Mouse (Mus musculus) small intestine, adult 10 weeks (tissue): ENCODE data around the gene Hopx. TPM values are rescaled to one million over a fixed set of nuclear protein-coding genes. Genes with fewer than 3 reads are reported as not detected.

ENCODE experiments used
- polyA plus RNA-seq: library from polyadenylated mRNA; stranded (reverse); fragments of 350-450 nt; fragmentation: Illumina TruSeq; extraction: RNeasy Lipid Tissue Mini Kit (QIAGEN cat#74804); gene quantifications from one replicate; pipeline ENCODE4 v1.2.3, GENCODE M21; 2014; ENCODE audit warnings: low replicate concordance

Hopx gene
- 31.8 TPM for polyA plus RNA-seq

DNA sequence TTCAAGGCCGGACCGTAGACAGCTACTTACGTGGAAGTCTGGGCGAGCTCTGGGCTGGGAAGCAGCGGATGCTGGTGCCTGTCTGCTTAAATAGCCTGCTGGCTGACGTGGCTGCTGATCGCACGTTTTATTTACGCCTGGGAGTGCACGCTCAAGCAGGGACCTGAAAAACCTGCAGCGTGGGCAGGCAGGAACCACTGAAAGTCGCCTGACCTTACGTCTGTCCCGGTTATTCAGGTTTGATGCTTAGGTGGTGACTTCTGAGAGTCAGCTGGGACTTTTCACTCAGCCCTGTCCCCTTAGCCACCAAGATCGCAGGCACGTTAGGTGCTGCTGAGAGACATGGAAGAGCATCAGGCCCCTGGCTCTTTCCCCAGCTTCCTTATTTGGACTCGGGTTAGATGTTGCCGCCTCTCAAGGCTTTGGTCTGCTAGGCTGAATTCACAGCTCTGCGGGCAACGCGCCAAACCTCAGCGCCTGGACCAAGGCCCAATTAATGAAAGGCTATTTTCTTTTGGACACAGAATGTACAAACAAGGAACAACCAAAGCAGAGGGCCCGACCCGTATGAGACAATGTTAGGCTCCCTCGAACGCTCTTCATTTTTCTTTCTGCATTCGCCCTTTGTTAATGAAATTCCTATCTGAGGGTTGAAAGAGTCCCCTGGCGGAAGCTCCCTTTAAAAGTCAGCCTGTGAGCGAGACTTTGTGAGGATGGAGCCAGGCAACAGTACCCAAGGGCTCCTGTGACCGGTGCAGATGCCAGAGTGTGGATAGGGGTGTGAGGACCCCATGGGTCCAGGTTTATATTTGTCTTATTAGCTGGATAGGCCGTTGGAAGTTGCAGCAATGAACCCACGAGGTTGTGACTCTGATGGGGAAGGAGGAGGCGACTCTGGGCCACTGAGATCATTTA lies at the start of gene Hopx:
Gene Hopx, minus strand, starts transcription at position 305 of the 915 bp plus-strand sequence.

Other genes starting within 250 kb of the Hopx start
- 15.3 TPM for gene Aasdh, start 209.6 kb downstream of the Hopx start, polyA plus RNA-seq
- gene Paics, start 163.8 kb downstream of the Hopx start, polyA plus RNA-seq, result 48.6 TPM
- 14.3 TPM for gene Ppat, start 163.5 kb downstream of the Hopx start, polyA plus RNA-seq
- gene Srp72, start 140.4 kb downstream of the Hopx start, polyA plus RNA-seq, result 149 TPM
- not detected for gene Arl9, start 111.1 kb downstream of the Hopx start, polyA plus RNA-seq
- gene Thegl, start 99.1 kb downstream of the Hopx start, polyA plus RNA-seq, result not detected
- not detected for gene Spink2, start 96.3 kb upstream of the Hopx start, polyA plus RNA-seq
- gene Rest, start 150.4 kb upstream of the Hopx start, polyA plus RNA-seq, result 11.0 TPM
- 9.1 TPM for gene Noa1, start 195.0 kb upstream of the Hopx start, polyA plus RNA-seq
- 37.2 TPM for gene Polr2b, start 195.0 kb upstream of the Hopx start, polyA plus RNA-seq